Mouse (Mus musculus): ENCODE data around the gene Sh3pxd2a.

Sh3pxd2a gene

DNA sequence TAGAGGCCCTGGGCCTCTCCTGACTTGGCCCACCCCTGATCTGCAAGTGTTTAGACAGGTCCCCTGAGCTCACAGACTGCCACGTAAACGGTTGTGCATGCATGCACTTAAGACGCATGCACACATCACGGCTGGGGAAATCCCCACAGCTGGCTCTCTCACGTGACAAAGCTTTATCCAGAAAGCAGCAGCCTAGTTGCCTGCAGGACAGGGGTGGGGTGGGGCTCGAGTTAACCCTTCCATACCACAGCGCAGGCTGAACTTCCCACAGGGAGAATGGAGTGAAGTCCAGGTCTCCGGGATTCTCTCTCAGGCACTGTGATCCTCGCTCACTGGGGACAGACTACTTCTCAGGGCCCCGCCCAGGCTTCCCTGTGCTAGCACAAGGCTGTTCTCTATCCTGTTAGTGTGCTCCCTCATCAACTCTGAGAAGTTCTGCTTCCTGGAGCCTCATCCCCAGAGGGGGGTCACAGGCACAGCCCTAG lies 133.4 kb downstream of the Sh3pxd2a start:
- DNase-seq: peak in 1 of 2 experiments; percentile 33

- no peak for DNase-seq
Observed at GRCm38 (mm10) chr19:47329102-47329501, 135.1 kb downstream of the Sh3pxd2a start.

DNA sequence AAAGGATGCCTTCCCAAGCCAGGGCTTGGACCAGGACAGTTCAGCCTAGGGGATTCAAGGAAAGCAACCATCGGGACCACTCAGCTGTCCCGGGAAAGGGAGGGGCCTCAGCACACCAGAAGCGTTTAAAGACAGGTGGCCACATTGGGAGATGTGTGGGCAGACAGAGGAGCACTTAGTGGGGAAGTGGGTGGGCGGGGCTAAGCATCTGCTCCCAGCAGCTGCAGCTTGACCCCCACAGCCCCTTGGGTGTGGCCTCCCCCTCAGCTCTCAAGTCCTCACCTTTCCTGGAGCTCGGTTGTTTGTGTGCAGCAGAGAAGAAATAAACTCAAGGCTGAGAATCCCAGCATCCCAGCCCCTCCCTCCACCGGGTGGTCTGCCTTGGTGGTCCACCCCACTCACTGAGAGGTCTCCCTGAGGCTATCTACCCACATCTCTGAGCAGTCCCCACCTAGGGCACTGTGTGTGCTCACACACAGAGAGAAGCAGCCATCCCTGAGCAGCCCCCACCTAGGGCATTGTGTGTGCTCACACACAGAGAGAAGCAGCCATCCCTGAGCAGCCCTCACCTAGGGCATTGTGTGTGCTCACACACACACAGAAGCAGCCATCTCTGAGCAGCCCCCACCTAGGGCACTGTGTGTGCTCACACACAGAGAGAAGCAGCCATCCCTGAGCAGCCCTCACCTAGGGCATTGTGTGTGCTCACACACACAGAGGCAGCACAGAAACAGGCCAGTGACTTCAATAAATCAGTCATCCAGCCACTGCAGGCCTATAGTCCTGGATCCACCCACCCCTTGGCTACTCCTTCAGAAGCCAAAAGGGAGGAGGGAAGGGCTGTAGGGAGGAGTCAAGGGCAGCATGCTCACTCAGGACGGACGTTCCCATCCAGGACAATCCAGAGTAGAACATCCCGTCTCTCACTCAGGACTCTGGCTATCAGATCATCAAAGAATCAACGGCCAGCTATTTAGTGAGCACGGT lies 136.0 kb downstream of the Sh3pxd2a start:
- DNase-seq: no peak

GRCm38 (mm10) chr19:47325881-47326280 lies 138.3 kb downstream of the Sh3pxd2a start:
- peak in 1 of 2 experiments; percentile 51 for DNase-seq

GRCm38 (mm10) chr19:47323096-47323849 lies 140.9 kb downstream of the Sh3pxd2a start:
- no peak for DNase-seq

- DNase-seq: no peak
Observed at GRCm38 (mm10) chr19:47320331-47320668, 143.9 kb downstream of the Sh3pxd2a start.

- DNase-seq: no peak
Observed at GRCm38 (mm10) chr19:47319521-47320330, 144.5 kb downstream of the Sh3pxd2a start.

DNA sequence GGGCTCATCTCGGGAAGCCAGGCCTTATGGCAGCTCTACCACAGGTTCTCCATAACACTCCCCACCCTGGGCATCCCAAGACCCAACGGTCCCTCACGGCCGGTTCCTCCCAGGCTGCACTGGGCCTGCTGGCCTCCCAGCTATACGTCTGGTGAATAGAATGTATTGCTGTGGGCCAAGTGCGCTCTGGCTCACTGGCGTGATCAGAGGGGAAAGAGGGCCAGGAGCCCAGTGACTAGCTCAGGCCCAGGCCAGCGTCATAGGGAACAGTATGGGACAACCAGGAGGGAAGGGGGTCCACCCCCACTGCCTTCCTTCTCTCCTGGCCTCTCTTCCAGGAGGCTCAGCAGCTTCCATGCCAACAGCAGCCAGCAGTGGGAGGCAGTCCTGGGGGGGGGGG lies 145.1 kb downstream of the Sh3pxd2a start:
- DNase-seq: no peak

DNA sequence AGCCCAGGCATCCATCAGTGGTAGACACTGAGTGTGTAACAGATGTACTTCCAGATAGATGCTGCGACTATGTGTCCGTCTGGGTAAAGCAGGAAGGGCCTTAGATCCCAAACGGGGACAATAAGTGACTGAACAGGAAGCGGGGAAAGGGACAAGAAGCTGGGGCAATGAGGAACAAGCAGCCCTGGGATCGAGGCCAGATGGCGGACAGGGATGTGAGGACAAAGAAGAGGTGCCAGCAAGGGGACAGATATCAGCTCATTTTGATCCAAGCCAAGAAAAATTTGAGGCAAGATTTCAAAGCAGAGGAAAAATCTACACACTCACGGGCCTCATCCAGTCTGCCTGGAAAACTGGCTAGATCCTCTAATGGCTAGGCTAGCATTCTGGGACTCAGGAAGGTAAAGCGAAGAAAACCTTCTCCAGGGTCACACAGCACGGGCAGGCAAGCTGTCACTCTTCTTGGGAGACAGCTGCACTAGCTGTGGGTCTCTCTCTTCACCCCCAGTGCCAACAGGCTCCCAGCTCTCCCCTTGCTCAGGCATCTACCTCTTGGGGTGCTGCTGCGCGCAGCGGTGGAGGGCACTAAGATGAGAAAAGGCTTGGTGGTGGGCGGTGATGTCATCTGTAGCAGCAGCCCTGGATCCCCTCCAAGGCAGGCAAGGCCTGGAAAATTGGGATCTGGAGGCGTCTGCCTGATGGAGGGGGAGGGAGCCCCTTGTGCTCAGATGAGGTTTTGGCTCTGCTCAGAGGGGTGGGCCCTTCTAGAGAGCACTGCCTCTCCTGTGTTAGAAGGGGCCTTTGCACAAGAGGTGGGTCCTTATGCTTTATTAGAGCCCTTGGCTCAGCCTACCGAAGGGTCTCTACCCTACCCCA lies 146.9 kb downstream of the Sh3pxd2a start:
- DNase-seq: no peak

DNA sequence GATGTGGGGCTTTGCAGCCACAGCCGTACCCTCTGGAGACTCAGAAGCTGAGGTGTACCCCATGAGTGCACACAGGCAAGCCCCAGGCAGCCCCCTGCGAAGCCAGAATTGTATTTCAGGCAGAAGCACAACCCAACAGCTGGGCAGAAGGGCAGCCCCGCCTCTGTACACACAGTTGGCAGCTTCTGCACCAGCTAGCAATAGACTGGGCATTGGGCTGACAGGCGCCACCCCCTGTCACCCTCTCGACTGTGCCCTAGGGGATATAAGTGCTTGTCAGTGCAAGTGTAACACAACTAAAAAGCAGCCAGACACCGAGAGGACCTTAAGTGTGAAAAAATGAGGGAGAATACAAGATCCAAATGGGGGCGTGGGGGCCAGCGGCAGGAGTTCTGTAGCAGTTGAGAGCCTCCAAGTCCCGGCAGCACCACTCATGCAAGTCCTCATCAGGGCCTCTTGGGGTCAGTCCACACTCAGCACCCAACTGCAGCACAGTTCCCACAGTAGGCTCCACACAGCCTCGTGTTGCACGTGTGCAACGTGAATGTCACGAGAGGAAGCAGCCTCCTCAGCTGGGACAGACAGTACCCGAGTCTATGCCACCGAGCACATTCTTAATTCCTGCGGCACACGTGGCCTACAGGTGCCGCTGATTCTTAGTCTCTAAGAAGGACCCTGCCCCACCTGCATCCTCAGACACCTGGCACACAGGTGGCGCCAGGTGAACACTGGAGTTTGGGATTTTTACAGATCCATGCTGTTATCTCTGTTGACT lies 147.7 kb downstream of the Sh3pxd2a start:
- DNase-seq: no peak

GRCm38 (mm10) chr19:47315917-47316265 lies 148.3 kb downstream of the Sh3pxd2a start:
- no peak for DNase-seq

DNA sequence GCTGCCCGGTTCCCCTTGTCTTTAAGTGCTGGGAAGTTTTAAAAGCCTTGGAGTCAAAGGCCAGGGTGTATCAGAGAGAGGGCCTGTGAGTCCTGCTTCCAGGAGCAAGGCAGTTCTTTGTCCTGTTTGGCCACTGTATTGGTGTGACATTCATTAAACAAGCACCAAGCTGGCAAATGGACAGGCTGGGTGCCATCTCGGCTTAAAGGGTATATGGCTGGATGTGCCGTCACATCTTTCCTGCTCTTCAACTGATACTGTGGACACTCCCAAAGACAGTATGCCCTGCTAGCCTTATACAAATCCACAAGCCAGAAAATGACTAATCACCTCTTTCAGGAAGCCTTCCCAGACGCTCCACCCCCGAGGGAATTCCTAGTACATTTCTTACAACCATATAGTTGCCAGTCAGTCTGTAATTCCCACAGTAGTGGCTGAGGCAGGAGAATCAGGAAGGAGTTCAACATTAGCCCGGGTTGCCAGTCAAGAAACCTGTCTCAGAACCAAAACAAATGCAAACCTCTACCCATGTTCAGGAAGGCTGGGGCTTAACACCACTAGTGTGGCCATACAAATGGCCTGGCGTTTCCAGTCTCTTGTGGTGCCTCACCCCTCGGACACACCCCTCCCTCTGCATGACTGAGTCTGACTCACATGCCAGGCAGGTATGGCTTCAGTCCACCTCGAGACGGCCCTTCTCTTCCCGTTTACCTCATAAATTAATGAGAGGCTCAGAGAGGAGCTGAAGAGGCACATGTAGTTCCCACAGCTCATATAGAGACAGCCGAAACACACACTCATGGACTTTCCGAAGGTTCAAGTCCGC lies 148.9 kb downstream of the Sh3pxd2a start:
- no peak for DNase-seq

GRCm38 (mm10) chr19:47314076-47314941 lies 149.9 kb downstream of the Sh3pxd2a start:
- peak; percentile 47 to 55 for DNase-seq

- no peak for DNase-seq
Observed at GRCm38 (mm10) chr19:47313387-47314075, 150.7 kb downstream of the Sh3pxd2a start.

- no peak for DNase-seq
Observed at GRCm38 (mm10) chr19:47311162-47311561, 153.0 kb downstream of the Sh3pxd2a start.

DNA sequence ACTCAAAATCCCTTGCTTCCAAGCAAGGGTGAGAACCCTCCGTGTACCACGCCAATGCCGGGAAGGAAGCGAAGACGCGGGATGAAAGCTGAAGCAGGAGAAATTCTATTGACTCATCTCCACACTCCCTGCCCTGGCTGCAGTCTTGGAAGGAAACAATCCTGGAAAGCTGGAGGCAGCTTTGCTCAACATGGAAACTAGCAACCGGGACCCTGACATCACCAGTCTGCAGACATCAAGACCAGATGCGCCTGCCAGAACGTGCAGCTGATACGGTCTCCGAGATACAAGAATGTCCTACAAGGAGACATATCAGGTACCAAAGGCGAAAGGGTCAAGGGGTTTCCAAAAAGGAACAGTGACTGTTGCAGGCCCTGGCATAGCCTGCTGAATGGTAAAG lies 154.4 kb downstream of the Sh3pxd2a start:
- no peak for DNase-seq

GRCm38 (mm10) chr19:47306917-47307315 lies 157.3 kb downstream of the Sh3pxd2a start:
- no peak for DNase-seq

DNA sequence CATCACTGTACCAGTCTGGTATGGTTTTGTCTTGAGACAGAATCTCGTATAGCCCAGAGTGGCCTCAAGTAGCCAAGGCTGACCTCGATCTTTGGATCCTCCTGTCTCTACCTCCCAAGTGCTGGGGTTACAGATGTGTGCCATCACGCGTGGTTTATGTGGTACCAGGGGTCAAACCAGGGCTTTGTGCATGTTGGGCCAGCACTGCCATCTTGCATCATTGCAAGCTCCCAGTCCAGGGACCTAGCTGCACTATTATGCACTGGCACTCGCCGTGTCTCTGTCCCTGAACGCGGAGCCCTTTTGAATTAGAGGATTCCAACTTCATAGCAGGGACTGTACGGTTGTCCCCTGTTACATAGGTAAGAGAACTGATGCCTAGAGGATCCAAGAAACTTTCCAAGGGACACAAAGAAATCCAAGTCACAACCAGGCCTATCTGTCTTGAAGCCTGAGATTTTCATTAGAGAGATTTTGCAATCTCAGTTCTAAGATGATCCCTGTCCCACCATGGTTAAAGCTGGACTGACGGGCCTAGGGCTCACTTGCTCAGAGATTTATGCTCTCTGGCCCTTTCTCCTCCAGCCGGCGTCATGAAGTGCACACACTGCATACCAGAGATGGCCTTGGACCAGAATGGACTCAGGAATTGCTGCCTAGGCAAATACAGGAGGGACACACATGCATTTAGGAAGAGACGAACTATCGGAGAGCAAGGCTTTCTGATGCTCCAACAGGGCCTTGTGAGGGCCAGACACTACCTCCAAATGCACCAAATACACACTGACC lies 157.9 kb downstream of the Sh3pxd2a start:
- peak in 1 of 2 experiments; percentile 30 for DNase-seq
